ENCODE assay signal across 16 mouse cellular contexts in the genomic region with DNA sequence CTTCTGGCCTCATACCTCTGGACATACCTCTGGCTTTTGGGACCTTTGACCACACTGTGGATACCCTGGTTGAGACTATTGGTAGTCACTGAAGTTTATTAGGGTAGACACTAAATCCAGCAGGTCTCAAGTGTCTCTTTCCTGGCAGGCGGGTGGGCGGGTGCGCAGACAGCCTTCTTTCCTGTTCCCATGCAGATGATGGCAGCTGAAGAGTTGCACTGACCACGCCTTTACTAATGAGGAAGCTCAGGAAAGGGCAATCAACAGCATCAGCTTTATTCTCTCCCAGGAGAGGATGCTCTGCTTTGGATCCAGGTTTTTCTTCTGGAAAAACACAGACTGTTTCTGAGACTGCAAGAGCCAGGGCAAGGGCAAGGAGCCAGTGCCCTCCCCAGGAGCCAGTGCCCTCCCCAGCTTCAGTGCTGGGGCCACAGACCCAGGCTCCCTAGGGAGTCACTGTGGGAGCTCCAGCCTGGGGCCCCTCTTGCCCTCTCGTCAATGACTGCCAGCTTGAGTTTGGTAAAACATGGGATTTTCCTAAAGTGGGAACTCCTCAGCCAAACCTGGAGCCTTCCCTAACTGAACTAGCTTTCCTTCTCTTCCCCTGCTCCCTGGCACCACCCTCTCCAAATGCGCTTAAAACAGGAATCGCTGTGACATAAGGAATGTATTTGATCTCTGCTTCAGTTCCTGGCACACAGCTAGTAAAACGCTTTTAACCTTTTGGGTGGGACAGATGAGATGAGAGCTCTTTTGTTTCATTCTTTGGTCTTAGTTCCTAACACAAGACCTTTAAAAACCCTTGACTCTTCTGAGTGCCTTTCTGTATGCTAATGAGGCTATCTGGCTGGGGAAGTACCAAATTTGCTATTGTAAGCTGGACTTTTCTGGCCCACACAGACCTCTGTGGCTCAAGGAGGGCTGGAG.
DNase-seq lines count a peak whose midpoint lies in the region; ATAC-seq lines count a peak whose summit lies in the region.
"Had no signal": no experiment of that assay in that cellular context is flagged by ENCODE, and none has a peak within 500 bp of the region (broad histone marks: within the 10 kb centered on the region; RNA-seq: fewer than 3 reads in every experiment).

No protein-coding gene starts in this region.

- H3K36me3 ChIP-seq in liver, embryonic 11.5 days (ENCODE audit: control insufficient read depth, insufficient read depth, low read length) = no peaks in the 10 kb centered on the region
- H3K36me3 ChIP-seq: forebrain, embryonic 15.5 days; heart, embryonic 13.5 days had no signal

- H3K4me2 ChIP-seq in liver, embryonic 11.5 days = no peak overlapping the region
- H3K4me2 ChIP-seq: forebrain, embryonic 15.5 days; heart, embryonic 13.5 days had no signal

- no peaks in the 10 kb centered on the region for H3K27me3 ChIP-seq in liver, embryonic 11.5 days (replicated peaks; ENCODE audit: control insufficient read depth, insufficient read depth, low read length)
- H3K27me3 ChIP-seq: forebrain, embryonic 15.5 days; heart, embryonic 13.5 days had no signal

- H3K9ac ChIP-seq in liver, embryonic 11.5 days (ENCODE audit: low read depth, low read length) = no peak overlapping the region
- H3K9ac ChIP-seq: forebrain, embryonic 15.5 days; heart, embryonic 13.5 days had no signal

- 56% methylated on average over 8 of the region's 8 CpGs for WGBS in liver, embryonic 11.5 days

- H3K9me3 ChIP-seq in liver, embryonic 11.5 days (ENCODE audit: control insufficient read depth, low read length) = no peaks in the 10 kb centered on the region
- H3K9me3 ChIP-seq: forebrain, embryonic 15.5 days; heart, embryonic 13.5 days had no signal

- H3K4me1 ChIP-seq in liver, embryonic 11.5 days (replicated peaks; ENCODE audit: control insufficient read depth, insufficient read depth, low read length) = no peaks in the 10 kb centered on the region
- H3K4me1 ChIP-seq: forebrain, embryonic 15.5 days; heart, embryonic 13.5 days had no signal

- H3K4me3 ChIP-seq in liver, embryonic 11.5 days (ENCODE audit: low read depth, low read length) = no peak overlapping the region
- H3K4me3 ChIP-seq: forebrain, embryonic 15.5 days; gastrocnemius, adult 2 months; heart, embryonic 13.5 days had no signal

- no peak for ATAC-seq in liver, embryonic 11.5 days (replicated peaks; ENCODE audit: low FRiP score)
- ATAC-seq: forebrain, embryonic 15.5 days; inflammation-experienced regulatory T-cells, adult 6 months had no signal

- H3K27ac ChIP-seq in liver, embryonic 11.5 days (ENCODE audit: low read depth, low read length) = no peak overlapping the region
- H3K27ac ChIP-seq: forebrain, embryonic 15.5 days; gastrocnemius, adult 2 months; heart, embryonic 13.5 days had no signal

- peak; percentile 10 for DNase-seq in embryo, embryonic 10.5 days (ENCODE audit: low spot score)
- no peak for DNase-seq in embryo, embryonic 11 days
- peak; percentile 46 for DNase-seq in kidney, postnatal 14 days
- no peak for DNase-seq in kidney, adult 18-20 months
- peak; percentile 96 for DNase-seq in ZHBTc4 (ENCODE audit: low read depth, low spot score)
- DNase-seq in lung, postnatal 36 days = peak; percentile 39
- DNase-seq in liver, embryonic 11.5 days (ENCODE audit: low spot score) = no peak
- DNase-seq: cerebellum, adult 11-12 months; cerebellum, postnatal 25 days; gastrocnemius, adult 2 months; heart, postnatal 4 days; spleen, adult 18-20 months; thymus, postnatal 14 days had no signal

Comparison
In these comparisons a context has a peak if more than half of its experiments do, and no peak if none do; other contexts are left out.
1. DNase-seq: peak in embryo, embryonic 10.5 days (single experiment), kidney, postnatal 14 days (single experiment), ZHBTc4 (single experiment) and lung, postnatal 36 days (single experiment); none in embryo, embryonic 11 days (single experiment), kidney, adult 18-20 months (single experiment) and liver, embryonic 11.5 days (single experiment).